10 mouse cellular contexts compared by ENCODE assay signal in genomic region chr10:77531026-77532019, GRCm38 (mm10). TPM values are rescaled to one million over a fixed set of nuclear protein-coding genes. Genes with fewer than 3 reads are reported as not detected.
DNase-seq lines count a peak whose midpoint lies in the region; ATAC-seq and TF ChIP-seq lines count a peak whose summit lies in the region.
"Had no signal": no experiment of that assay in that cellular context is flagged by ENCODE, and none has a peak within 500 bp of the region (broad histone marks: within the 10 kb centered on the region; RNA-seq: fewer than 3 reads in every experiment).

No protein-coding gene starts in this region.

- H3K4me1 ChIP-seq in heart, embryonic 14.5 days (ENCODE audit: control insufficient read depth in 2 of 2, insufficient read depth in 2 of 2, low read length in 2 of 2): peaks cover 17 to 20% of the 10 kb centered on the region in 2 experiments
- H3K4me1 ChIP-seq in G1E (ENCODE audit: insufficient read depth, low read depth, low read length): peaks cover 75% of the 10 kb centered on the region
- H3K4me1 ChIP-seq in liver, adult 2 months (ENCODE audit: control insufficient read depth, insufficient read depth, low read length): no peaks in the 10 kb centered on the region
- no peaks in the 10 kb centered on the region for H3K4me1 ChIP-seq in stomach, embryonic 14.5 days (ENCODE audit: control insufficient read depth, insufficient read depth, low read length)
- H3K4me1 ChIP-seq: lung, embryonic 15.5 days had no signal

- TF ChIP-seq POLR2A in liver, adult 2 months (IDR thresholded peaks at IDR 0.05; ENCODE audit: extremely low read depth, insufficient read depth, low read length): no peak

- no peak overlapping the region for H3K9ac ChIP-seq in heart, embryonic 14.5 days (ENCODE audit: low read length)
- no peak overlapping the region for H3K9ac ChIP-seq in liver, adult 2 months (ENCODE audit: low read depth, low read length)
- no peak overlapping the region for H3K9ac ChIP-seq in stomach, embryonic 14.5 days (replicated peaks; ENCODE audit: low read depth, low read length)
- H3K9ac ChIP-seq: lung, embryonic 15.5 days had no signal

- H3K4me3 ChIP-seq in heart, embryonic 14.5 days (ENCODE audit: control insufficient read depth in 1 of 2, insufficient read depth in 1 of 2, low read depth in 1 of 2, low read length in 2 of 2): no peak overlapping the region
- H3K4me3 ChIP-seq in G1E (ENCODE audit: low read depth, low read length): peak overlapping the region; percentile 70
- H3K4me3 ChIP-seq in liver, adult 2 months (ENCODE audit: insufficient read depth, low read depth, low read length): peak overlapping the region; percentile 10; the same call in 1 of the 2 replicates
- H3K4me3 ChIP-seq in stomach, embryonic 14.5 days (ENCODE audit: low read depth, low read length): no peak overlapping the region
- H3K4me3 ChIP-seq: lung, embryonic 15.5 days had no signal

- DNase-seq in heart, adult 18-20 months: no peak
- DNase-seq in G1E (ENCODE audit: low spot score): peak; percentile 65
- DNase-seq in liver, adult 2 months (ENCODE audit: extremely low read depth, low read depth, low spot score): no peak
- no peak for DNase-seq in cerebellum, adult 11 months
- no peak for DNase-seq in gastrocnemius, postnatal 4 days (ENCODE audit: low spot score in 2 of 2)
- DNase-seq in layer of hippocampus, postnatal 14 days (ENCODE audit: low spot score in 2 of 2): no peak
- DNase-seq: gastrocnemius, postnatal 25 days had no signal

- TF ChIP-seq CTCF in G1E (IDR thresholded peaks at IDR 0.05; ENCODE audit: low read depth, low read length): no peak
- TF ChIP-seq CTCF in liver, adult 2 months (IDR thresholded peaks at IDR 0.05; ENCODE audit: low read depth, low read length): no peak

- no peaks in the 10 kb centered on the region for H3K9me3 ChIP-seq in heart, embryonic 14.5 days (ENCODE audit: control insufficient read depth, low read length)
- H3K9me3 ChIP-seq in G1E (replicated peaks): no peaks in the 10 kb centered on the region
- H3K9me3 ChIP-seq in stomach, embryonic 14.5 days (ENCODE audit: control insufficient read depth, low read depth, low read length): no peaks in the 10 kb centered on the region
- H3K9me3 ChIP-seq: lung, embryonic 15.5 days had no signal

- H3K4me2 ChIP-seq in heart, embryonic 14.5 days (ENCODE audit: low read length): 0 out of 2 replicates have a peak overlapping the region, but pooled peaks have one; percentile 4
- no peak overlapping the region for H3K4me2 ChIP-seq in stomach, embryonic 14.5 days (replicated peaks; ENCODE audit: low read depth, low read length)
- H3K4me2 ChIP-seq: lung, embryonic 15.5 days had no signal

- H3K36me3 ChIP-seq in heart, embryonic 14.5 days (ENCODE audit: control insufficient read depth, insufficient read depth, low read length): no peaks in the 10 kb centered on the region
- peaks cover 37% of the 10 kb centered on the region for H3K36me3 ChIP-seq in G1E (replicated peaks)
- H3K36me3 ChIP-seq in liver, adult 2 months (ENCODE audit: control insufficient read depth, insufficient read depth, low read length): no peaks in the 10 kb centered on the region
- no peaks in the 10 kb centered on the region for H3K36me3 ChIP-seq in stomach, embryonic 14.5 days (ENCODE audit: control insufficient read depth, insufficient read depth, low read length)
- H3K36me3 ChIP-seq: lung, embryonic 15.5 days had no signal

- no peaks in the 10 kb centered on the region for H3K79me2 ChIP-seq in liver, adult 2 months (ENCODE audit: control insufficient read depth, insufficient read depth, low read length)

- no peaks in the 10 kb centered on the region for H3K27me3 ChIP-seq in heart, embryonic 14.5 days (ENCODE audit: control insufficient read depth, insufficient read depth, low read length)
- 0 out of 2 replicates have a peak, but pooled peaks cover 2% of the 10 kb centered on the region for H3K27me3 ChIP-seq in G1E (ENCODE audit: insufficient read depth, low read length)
- H3K27me3 ChIP-seq in liver, adult 2 months (ENCODE audit: control insufficient read depth, insufficient read depth, low read length): no peaks in the 10 kb centered on the region
- no peaks in the 10 kb centered on the region for H3K27me3 ChIP-seq in stomach, embryonic 14.5 days (ENCODE audit: control insufficient read depth, insufficient read depth, low read length)
- H3K27me3 ChIP-seq: lung, embryonic 15.5 days had no signal

- WGBS in heart, embryonic 14.5 days: 48% methylated on average over 6 of the region's 6 CpGs
- WGBS in liver, adult 2 months: 81% methylated on average over 6 of the region's 6 CpGs
- WGBS in stomach, embryonic 14.5 days: 64% methylated on average over 6 of the region's 6 CpGs

- H3K27ac ChIP-seq in heart, embryonic 14.5 days (replicated peaks in 1 of 2; ENCODE audit: control insufficient read depth in 1 of 2, insufficient read depth in 1 of 2, low read depth in 2 of 2, low read length in 2 of 2): peak overlapping the region; percentile 6; a peak in 1 of 4 replicates
- H3K27ac ChIP-seq in liver, adult 2 months (replicated peaks; ENCODE audit: insufficient read depth, low read depth, low read length): no peak overlapping the region
- H3K27ac ChIP-seq in stomach, embryonic 14.5 days (ENCODE audit: low read length): no peak overlapping the region
- H3K27ac ChIP-seq: lung, embryonic 15.5 days had no signal

- ATAC-seq in heart, embryonic 14.5 days (ENCODE audit: insufficient number of reproducible peaks, insufficient read depth, low FRiP score, low read depth): no peak
- ATAC-seq in G1E (ENCODE audit: extremely low read depth, insufficient number of reproducible peaks, low FRiP score, poor library complexity, severe bottlenecking): peak; percentile 47
- ATAC-seq in stomach, embryonic 14.5 days (ENCODE audit: insufficient number of reproducible peaks, insufficient read depth, low FRiP score, low read depth): peak; percentile 33

RNA-seq across cellular contexts. Expression of gene Itgb2, which starts 1.3 kb away (rescaled TPM):
- 1.5 and 2.4 TPM in 2 replicates for polyA plus RNA-seq in heart, embryonic 14.5 days (2014; fragmentation: Nextera tagmentation; extraction: Ambion mirVana)
- total RNA-seq in heart, adult 18-20 months (2021): 1 to 10 TPM; 6.8 to 7.9 TPM
- total RNA-seq in G1E (2014; fragmentation: Nextera tagmentation): 39.6 and 51.8 TPM in 2 replicates
- total RNA-seq in G1E (2017): 49.1 and 49.2 TPM in 2 replicates
- 8.5 and 20.0 TPM in 2 replicates for polyA plus RNA-seq in G1E (2012)
- total RNA-seq in liver, adult 2 months (2014; rRNA removed): 4.8 and 5.6 TPM in 2 replicates
- 4.2 and 5.6 TPM in 2 replicates for polyA plus RNA-seq in liver, adult 2 months (2012; rRNA removed)
- 2.7 and 3.1 TPM in 2 replicates for polyA plus RNA-seq in stomach, embryonic 14.5 days (2014; fragmentation: Nextera tagmentation; extraction: Ambion mirVana)
- total RNA-seq in gastrocnemius, postnatal 4 days (2021): 1 to 10 TPM; 2.9 to 3.9 TPM
- total RNA-seq in layer of hippocampus, postnatal 14 days (2021): 1 to 10 TPM; 2.2 to 3.1 TPM

RNA-seq across cellular contexts. Expression of gene Fam207a, which starts 15.7 kb away (rescaled TPM):
- 23.0 TPM in 2 replicates for polyA plus RNA-seq in heart, embryonic 14.5 days (2014; fragmentation: Nextera tagmentation; extraction: Ambion mirVana)
- total RNA-seq in heart, adult 18-20 months (2021): 10 to 100 TPM in 1 of 2 experiments, 1 to 10 TPM in 1; 8.3 to 10.5 TPM
- total RNA-seq in G1E (2014; fragmentation: Nextera tagmentation) (13.0 and 14.5 TPM in 2 replicates), G1E (2017) (31.1 and 39.4 TPM in 2 replicates)
- 122 and 191 TPM in 2 replicates for polyA plus RNA-seq in G1E (2012)
- 12.7 and 15.5 TPM in 2 replicates for total RNA-seq in liver, adult 2 months (2014; rRNA removed)
- polyA plus RNA-seq in liver, adult 2 months (2012; rRNA removed): 24.3 and 27.3 TPM in 2 replicates
- 31.0 and 34.2 TPM in 2 replicates for polyA plus RNA-seq in stomach, embryonic 14.5 days (2014; fragmentation: Nextera tagmentation; extraction: Ambion mirVana)
- 10 to 100 TPM; 14.4 to 14.7 TPM for total RNA-seq in gastrocnemius, postnatal 4 days (2021)
- 10 to 100 TPM; 32.3 to 34.9 TPM for total RNA-seq in layer of hippocampus, postnatal 14 days (2021)

RNA-seq across cellular contexts. Expression of gene Pttg1ip, which starts 50.2 kb away (rescaled TPM):
- polyA plus RNA-seq in heart, embryonic 14.5 days (2014; fragmentation: Nextera tagmentation; extraction: Ambion mirVana): 128 and 133 TPM in 2 replicates
- 100 to 1,000 TPM; 132 to 150 TPM for total RNA-seq in heart, adult 18-20 months (2021)
- total RNA-seq in G1E (2014; fragmentation: Nextera tagmentation) (133 and 140 TPM in 2 replicates), G1E (2017) (111 and 115 TPM in 2 replicates)
- polyA plus RNA-seq in G1E (2012): 106 and 128 TPM in 2 replicates
- total RNA-seq in liver, adult 2 months (2014; rRNA removed): 146 and 168 TPM in 2 replicates
- polyA plus RNA-seq in liver, adult 2 months (2012; rRNA removed): 218 and 238 TPM in 2 replicates
- 198 and 200 TPM in 2 replicates for polyA plus RNA-seq in stomach, embryonic 14.5 days (2014; fragmentation: Nextera tagmentation; extraction: Ambion mirVana)
- 100 to 1,000 TPM in 1 of 2 experiments, 10 to 100 TPM in 1; 95.8 to 103 TPM for total RNA-seq in gastrocnemius, postnatal 4 days (2021)
- 10 to 100 TPM; 77.4 to 79.9 TPM for total RNA-seq in layer of hippocampus, postnatal 14 days (2021)

Comparison
In these comparisons a context has a peak if more than half of its experiments do, and no peak if none do; other contexts are left out.
1. H3K27ac ChIP-seq: peak in heart, embryonic 14.5 days (2 of 2); none in liver, adult 2 months (single experiment) and stomach, embryonic 14.5 days (single experiment).
2. H3K4me3 ChIP-seq: peak in G1E (single experiment) and liver, adult 2 months (single experiment); none in heart, embryonic 14.5 days (0 of 2) and stomach, embryonic 14.5 days (single experiment).